Mouse (Mus musculus) ES-Bruce4 (cell line): ENCODE data around the gene Large2. TPM values are rescaled to one million over a fixed set of nuclear protein-coding genes. Genes with fewer than 3 reads are reported as not detected.

Experiments used
- H3K27ac ChIP-seq: 2 replicates; pipeline ENCODE4 v1.5.1; 2012; ENCODE audit warnings: low read length, inconsistent platforms; ENCODE audit not compliant: insufficient read depth
- H3K27me3 ChIP-seq: 2 replicates; pipeline ENCODE4 v1.6.1; 2012; ENCODE audit warnings: mild to moderate bottlenecking, low read length, inconsistent platforms; ENCODE audit not compliant: control insufficient read depth, poor library complexity, insufficient read depth, severe bottlenecking
- H3K36me3 ChIP-seq: 2 replicates; pipeline ENCODE4 v1.6.1; 2012; ENCODE audit warnings: inconsistent platforms, mild to moderate bottlenecking, low read length, moderate library complexity; ENCODE audit not compliant: control insufficient read depth, poor library complexity, insufficient read depth, severe bottlenecking
- H3K4me1 ChIP-seq: one replicate; pipeline ENCODE4 v1.8.1; 2011; ENCODE audit warnings: low read length; ENCODE audit not compliant: control insufficient read depth, insufficient read depth
- H3K4me3 ChIP-seq: 2 replicates; pipeline ENCODE4 v1.5.1; 2011; ENCODE audit warnings: low read depth, mild to moderate bottlenecking, low read length
- H3K9ac ChIP-seq: 2 replicates; pipeline ENCODE4 v1.6.1; 2012; ENCODE audit warnings: low read depth, mild to moderate bottlenecking, inconsistent platforms; ENCODE audit not compliant: poor library complexity, severe bottlenecking
- H3K9me3 ChIP-seq: replicated peaks from 2 replicates; pipeline ENCODE4 v1.6.1; 2012; ENCODE audit warnings: mild to moderate bottlenecking, low read length, inconsistent platforms; ENCODE audit not compliant: control insufficient read depth, poor library complexity, insufficient read depth, severe bottlenecking
- CTCF ChIP-seq: IDR thresholded peaks from one replicate; pipeline ENCODE4 v1.8.1; 2011; ENCODE audit warnings: low read depth, low read length
- EP300 ChIP-seq: IDR thresholded peaks from 2 replicates; pipeline ENCODE4 v1.6.1; 2011; ENCODE audit warnings: low read depth, low read length; ENCODE audit not compliant: insufficient read depth
- POLR2A ChIP-seq: IDR thresholded peaks from one replicate; pipeline ENCODE4 v1.8.1; 2011; ENCODE audit warnings: low read length; ENCODE audit not compliant: insufficient read depth
- polyA plus RNA-seq: library from polyadenylated mRNA; stranded (reverse); fragments of >200 nt; gene quantifications from 2 replicates; pipeline ENCODE4 v1.2.4, GENCODE M21; 2011; ENCODE audit warnings: low read depth; ENCODE audit not compliant: missing spikeins, insufficient read depth, insufficient read length

Large2 gene
- polyA plus RNA-seq, 1 experiment: 31.4 TPM

GRCm38 (mm10) chr2:92381901-92382588 lies 7.4 kb upstream of the Large2 start, which contains the start of gene 1700029I15Rik:
Gene 1700029I15Rik, plus strand, starts transcription at chr2:92382538.
- Histone ChIP-seq H3K4me3 (no peak within 1 kb of the TSS), H3K9ac (no peak within 1 kb of the TSS), H3K4me1 (no peaks in the 10 kb centered on the region), H3K36me3 (no peaks in the 10 kb centered on the region), H3K27me3 (no peaks in the 10 kb centered on the region), H3K27ac (no peak within 1 kb of the TSS), H3K9me3 (no peaks in the 10 kb centered on the region)
- TF ChIP-seq EP300 (no peak), POLR2A (no peak), CTCF (no peak)

- Histone ChIP-seq H3K4me3 (no peak overlapping the region), H3K36me3 (no peaks in the 10 kb centered on the region), H3K4me1 (peaks cover 1% of the 10 kb centered on the region), H3K27me3 (no peaks in the 10 kb centered on the region), H3K9ac (no peak overlapping the region), H3K27ac (no peak overlapping the region), H3K9me3 (no peaks in the 10 kb centered on the region)
- TF ChIP-seq POLR2A (no peak), EP300 (no peak), CTCF (no peak)
These were observed 6.5 kb upstream of the Large2 start for GRCm38 (mm10) chr2:92381161-92381560.

- no peaks in the 10 kb centered on the region for H3K36me3 ChIP-seq
- H3K4me1 ChIP-seq: peaks cover 1% of the 10 kb centered on the region
- no peaks in the 10 kb centered on the region for H3K9me3 ChIP-seq
These were observed 5.9 kb upstream of the Large2 start for GRCm38 (mm10) chr2:92380495-92381050.

GRCm38 (mm10) chr2:92379783-92380494 lies 5.3 kb upstream of the Large2 start:
- H3K9me3 ChIP-seq: no peaks in the 10 kb centered on the region
- H3K27me3 ChIP-seq: no peaks in the 10 kb centered on the region
- no peak overlapping the region for H3K27ac ChIP-seq
- no peak overlapping the region for H3K4me3 ChIP-seq
- peaks cover 1% of the 10 kb centered on the region for H3K4me1 ChIP-seq
- no peaks in the 10 kb centered on the region for H3K36me3 ChIP-seq
- TF ChIP-seq POLR2A: no peak
- no peak for TF ChIP-seq CTCF
- no peak for TF ChIP-seq EP300
- H3K9ac ChIP-seq: no peak overlapping the region

More at GRCm38 (mm10) chr2:92380495-92381050, 5.9 kb upstream of the Large2 start:
- Histone ChIP-seq H3K9ac (no peak overlapping the region), H3K4me3 (no peak overlapping the region), H3K27me3 (no peaks in the 10 kb centered on the region), H3K27ac (no peak overlapping the region)
- no peak for TF ChIP-seq CTCF
- TF ChIP-seq EP300: no peak
- no peak for TF ChIP-seq POLR2A

GRCm38 (mm10) chr2:92377320-92377719 lies 2.7 kb upstream of the Large2 start:
- no peaks in the 10 kb centered on the region for H3K36me3 ChIP-seq

More at GRCm38 (mm10) chr2:92377320-92377719, 2.7 kb upstream of the Large2 start:
- TF ChIP-seq CTCF (no peak), EP300 (no peak), POLR2A (no peak)
- no peak overlapping the region for H3K4me3 ChIP-seq
- H3K9ac ChIP-seq: no peak overlapping the region
- no peak overlapping the region for H3K27ac ChIP-seq
- H3K9me3 ChIP-seq: no peaks in the 10 kb centered on the region
- peaks cover 2% of the 10 kb centered on the region for H3K4me1 ChIP-seq
- no peaks in the 10 kb centered on the region for H3K27me3 ChIP-seq
